Mouse (Mus musculus): Measurements from ENCODE around the gene Mxra8.

Gene Mxra8

DNA sequence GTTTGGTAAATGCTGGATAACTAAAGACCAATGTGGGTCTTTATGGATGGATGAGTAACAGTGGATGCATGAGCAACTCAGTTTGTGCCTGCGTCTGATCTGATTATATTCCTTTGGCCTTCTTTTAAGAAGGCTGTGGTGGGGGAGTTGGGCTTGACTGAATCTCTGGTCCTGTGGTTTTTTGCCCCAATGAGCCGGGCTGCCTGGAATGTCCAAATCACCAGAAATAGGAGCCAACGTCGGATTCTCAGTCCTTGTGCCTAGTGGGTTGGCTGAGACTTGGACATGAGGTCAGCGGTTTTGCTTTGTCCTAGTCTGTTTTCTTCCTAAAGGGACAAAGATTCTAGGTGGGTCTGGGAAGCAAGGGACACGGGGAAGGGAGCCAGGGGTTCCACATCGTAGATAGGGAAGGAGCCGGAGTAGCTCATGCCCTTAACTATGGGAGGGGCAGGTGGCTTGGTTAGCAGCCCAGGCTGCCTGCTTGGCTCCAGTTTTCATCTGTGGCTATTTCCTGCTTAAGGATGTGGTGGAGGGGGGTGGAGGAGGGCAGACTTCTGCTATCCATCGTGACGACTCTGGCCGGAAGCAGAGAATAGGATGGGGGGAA lies 2.0 kb upstream of the Mxra8 start:
- DNase-seq (ENCODE audit: low spot score in 2 of 2) = no peak

DNA sequence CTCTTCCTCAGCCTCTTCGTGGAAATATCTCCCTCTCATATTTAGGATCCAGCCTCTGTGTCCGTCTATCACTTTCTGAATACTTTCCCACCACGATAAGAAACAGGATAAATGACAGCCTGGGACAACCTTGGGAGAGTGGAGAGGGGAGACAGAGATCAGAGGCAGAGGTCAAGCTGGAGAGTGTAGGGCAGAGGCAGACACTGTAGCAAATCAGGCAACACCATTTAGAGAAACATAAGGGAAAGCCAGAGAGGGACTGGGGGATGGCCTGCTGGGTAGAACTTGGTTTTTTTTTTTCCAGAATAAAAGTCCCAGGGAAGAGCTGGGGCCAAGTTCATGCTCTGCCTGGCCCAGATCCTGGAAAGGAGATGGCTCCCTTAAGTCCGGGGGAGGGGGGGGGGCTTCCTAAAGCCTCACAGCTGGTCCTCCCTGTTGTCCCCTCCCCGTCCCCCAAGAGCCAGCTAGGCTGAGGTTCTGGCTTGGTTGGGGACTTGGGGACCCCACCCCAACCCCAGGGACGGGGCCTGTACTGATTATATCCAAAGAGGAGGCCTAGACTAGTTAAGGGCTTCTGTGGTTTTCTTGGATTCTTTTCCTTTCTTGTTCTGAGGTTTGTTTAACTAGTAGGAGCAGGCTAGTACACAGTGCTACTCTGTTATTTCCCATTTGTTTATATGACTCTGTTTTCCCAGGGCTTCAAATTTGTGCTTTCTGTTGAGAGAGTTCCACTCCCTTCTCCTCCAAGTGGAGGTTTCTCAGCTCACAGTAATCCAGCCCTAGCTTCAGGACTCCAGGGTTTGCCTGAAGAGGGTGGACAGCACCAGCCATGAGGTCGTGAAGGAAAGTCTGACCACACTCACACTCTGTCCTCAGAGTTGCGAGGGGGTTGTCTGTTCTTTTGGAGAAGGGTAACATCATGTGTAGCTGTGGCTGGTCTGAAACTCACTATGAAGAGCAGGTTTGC lies 1.0 kb upstream of the Mxra8 start:
- no peak for DNase-seq (ENCODE audit: low spot score in 2 of 2)

GRCm38 (mm10) chr4:155840076-155841002 lies 859 bp downstream of the Mxra8 start:
- DNase-seq (ENCODE audit: low spot score in 2 of 2) = peak; percentile 13 to 38

- DNase-seq (ENCODE audit: low spot score in 2 of 2) = peak in 1 of 2 experiments; percentile 69
These were observed 1.5 kb downstream of the Mxra8 start for GRCm38 (mm10) chr4:155841003-155841454.

GRCm38 (mm10) chr4:155841651-155842270 lies 2.3 kb downstream of the Mxra8 start:
- no peak for DNase-seq (ENCODE audit: low spot score in 2 of 2)

GRCm38 (mm10) chr4:155843231-155843630 lies 3.8 kb downstream of the Mxra8 start:
- no peak for DNase-seq (ENCODE audit: low spot score in 2 of 2)

DNA sequence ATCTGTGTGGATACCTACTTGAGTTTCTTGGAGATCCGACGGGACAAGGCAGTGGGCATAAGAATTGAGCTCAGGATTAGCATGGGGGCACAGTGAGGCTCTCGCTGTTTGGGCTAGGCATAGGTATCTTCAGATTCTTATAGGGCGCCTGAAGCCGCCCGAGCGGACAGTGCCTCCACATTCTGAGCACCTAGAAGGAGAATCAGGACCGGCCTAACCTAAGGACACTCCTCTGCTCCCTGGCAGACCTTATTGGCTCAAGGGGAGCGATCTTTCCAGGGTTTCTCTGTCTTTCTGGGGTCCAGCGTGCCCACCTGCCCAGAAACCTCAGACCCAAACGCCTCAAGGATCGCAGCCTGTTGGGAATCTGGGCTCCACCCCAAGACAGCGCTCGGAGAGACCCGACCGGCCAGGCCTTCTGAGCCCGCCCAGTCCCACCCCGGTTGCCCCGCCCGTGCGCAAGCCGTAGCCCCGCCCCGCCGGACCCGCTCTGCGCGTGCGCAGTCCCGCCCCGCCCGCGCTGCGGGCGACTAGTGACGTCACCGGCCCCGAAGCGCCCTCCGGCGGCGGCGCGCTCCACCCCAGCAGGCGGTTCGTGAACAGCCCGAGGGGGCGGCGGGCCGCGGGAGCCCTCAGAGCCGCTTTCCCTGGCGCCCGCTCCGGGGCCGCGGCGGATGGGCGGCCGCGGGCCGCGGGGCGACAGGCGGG lies 7.5 kb downstream of the Mxra8 start, which contains the start of gene Dvl1:
TSS of gene Dvl1 (plus strand) at position 532 of the 708 bp plus-strand sequence.
- peak; percentile 97 to 99 for DNase-seq (ENCODE audit: low spot score in 2 of 2)

DNA sequence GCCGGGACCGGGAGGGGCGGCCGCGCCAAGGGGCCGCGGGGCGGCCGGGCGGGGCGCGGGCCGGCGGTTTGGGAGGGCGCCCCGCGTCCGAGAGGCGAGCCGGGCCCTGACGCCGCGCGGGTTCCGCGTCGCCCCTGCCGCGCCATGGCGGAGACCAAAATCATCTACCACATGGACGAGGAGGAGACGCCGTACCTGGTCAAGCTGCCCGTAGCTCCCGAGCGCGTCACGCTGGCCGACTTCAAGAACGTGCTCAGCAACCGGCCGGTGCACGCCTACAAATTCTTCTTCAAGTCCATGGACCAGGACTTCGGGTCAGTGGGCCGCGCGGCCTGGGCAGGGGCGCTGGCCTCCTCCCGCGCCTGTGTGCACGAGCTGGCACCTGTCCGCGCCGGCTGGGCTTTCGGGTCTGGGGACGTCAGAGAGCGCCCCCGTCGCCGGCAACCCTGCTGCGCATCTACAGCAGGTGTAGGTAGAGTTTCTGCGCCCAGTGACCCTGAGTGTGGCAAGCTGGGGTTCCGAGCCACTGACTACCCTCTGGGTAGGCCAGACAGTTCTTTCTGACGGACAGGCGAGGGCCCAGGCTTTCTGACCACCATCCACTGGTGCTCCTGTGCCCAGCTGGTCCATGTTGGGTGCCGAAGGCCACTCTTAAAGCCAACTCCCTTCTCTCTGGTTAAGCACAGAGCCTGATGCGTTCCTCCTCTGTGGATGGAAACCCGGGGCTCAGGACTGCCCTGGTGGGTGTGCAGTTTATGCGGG lies 8.3 kb downstream of the Mxra8 start:
- peak in 1 of 2 experiments; percentile 63 for DNase-seq (ENCODE audit: low spot score in 2 of 2)

GRCm38 (mm10) chr4:155848434-155849095 lies 9.1 kb downstream of the Mxra8 start:
- peak in 1 of 2 experiments; percentile 26 for DNase-seq (ENCODE audit: low spot score in 2 of 2)

DNA sequence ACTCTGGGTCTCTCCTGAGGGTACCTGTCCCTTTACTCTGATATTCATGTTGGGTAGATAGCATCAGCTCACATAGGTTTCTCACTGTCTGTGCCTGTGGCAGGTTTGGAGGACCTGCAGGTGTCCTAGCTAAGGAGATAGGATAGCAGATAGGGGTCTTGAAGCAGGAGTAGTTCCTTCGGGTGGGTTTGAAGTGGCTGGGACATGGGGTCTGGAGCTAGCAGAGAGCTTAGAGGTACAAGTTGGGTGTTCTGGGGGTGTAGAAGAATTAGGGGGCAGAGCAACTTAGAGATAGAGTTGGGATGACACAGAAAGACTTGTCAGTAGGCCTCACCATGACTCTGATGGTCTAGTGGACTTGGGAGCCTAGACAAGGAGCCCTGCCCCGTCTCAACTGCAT lies 9.9 kb downstream of the Mxra8 start:
- no peak for DNase-seq (ENCODE audit: low spot score in 2 of 2)

DNA sequence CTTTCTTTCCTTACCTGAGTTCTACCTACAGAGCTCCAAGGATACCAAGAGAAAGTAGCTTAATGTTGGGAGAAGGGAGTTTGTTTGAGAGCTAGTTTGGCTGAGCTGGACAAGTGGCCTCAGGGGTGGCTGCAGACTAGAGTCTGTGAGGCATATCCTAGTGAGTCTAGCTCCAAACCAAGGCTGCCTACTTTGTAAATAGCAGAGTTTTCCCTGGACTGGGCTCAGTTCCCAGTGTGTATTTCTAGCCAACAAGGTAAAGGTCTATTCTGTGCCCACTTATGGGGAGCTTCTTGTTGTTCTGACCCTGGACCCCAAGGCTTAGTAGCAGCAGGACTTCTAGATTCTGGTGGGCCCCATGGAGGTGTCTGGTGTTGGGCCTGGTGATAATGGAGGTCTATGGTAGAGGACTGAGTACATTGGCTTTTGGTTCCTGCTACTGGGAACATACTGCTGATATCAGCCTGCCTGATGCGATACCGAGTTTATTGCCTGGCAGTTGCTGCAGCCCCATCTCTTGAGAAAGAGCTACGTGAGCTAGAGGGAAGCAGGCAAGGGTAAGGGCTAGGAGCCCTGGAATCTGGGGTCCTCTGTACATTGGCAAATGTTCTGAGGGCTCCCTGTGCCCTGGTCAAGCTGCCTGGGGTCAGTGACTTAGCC lies 10.4 kb downstream of the Mxra8 start:
- no peak for DNase-seq (ENCODE audit: low spot score in 2 of 2)

DNA sequence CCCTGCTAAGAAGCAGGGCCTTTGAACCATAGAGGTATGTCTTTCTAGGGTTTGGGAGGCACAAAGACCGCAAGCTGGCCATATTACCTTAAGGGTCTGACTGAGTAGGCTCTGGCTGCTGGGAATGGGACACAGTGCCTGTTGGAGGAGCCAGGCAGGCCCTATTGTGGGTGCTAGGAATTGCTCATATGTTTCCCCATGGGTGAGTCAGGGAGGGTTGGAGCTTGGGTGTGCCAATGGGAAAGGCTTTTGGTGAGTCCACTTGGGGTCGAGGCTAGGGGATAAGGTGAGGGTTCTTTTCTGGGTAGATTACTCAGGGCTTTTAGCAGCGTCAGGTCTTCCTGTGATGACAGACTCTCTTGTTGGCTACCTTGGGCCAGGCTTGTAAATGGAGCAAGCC lies 11.9 kb downstream of the Mxra8 start:
- no peak for DNase-seq (ENCODE audit: low spot score in 2 of 2)

DNA sequence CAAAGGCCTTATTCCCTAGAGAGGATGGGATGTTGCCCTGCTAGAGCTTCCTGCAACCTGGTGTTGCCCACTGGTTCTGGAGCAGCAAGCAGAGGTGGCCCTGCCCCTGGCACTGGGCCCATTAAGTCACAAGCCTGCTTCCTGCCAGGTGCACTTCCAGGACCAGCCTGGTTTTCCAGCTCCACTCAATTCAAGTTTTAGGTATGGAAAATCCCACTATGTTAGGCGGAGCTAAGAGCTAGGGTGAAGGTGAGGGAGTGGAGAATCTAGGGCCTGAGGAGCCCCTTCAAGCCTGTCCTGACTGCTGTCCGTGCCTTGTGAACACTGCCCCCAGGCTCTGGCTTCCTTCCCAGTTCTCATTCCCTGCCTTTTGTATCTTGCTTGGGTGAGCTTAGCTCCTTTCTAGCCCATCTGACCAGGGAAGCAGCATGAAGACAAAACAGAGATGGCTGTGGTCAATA lies 12.5 kb downstream of the Mxra8 start:
- DNase-seq (ENCODE audit: low spot score in 2 of 2) = no peak

DNA sequence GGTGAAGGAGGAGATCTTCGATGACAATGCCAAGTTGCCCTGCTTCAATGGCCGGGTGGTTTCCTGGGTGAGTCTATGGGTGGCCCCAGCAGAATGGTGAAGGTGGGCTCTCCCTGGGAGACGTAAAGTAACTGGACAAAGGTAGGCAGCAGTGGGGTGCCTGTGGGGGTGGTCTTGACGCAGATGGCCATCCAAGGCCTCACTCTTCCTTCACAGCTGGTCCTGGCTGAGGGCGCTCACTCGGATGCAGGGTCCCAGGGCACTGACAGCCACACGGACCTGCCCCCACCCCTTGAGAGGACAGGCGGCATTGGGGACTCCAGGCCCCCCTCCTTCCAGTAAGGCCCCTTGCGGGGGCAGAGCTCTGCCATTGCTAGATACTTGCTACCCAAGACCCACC lies 13.9 kb downstream of the Mxra8 start:
- no peak for DNase-seq (ENCODE audit: low spot score in 2 of 2)

GRCm38 (mm10) chr4:155854991-155855390 lies 15.5 kb downstream of the Mxra8 start:
- DNase-seq (ENCODE audit: low spot score in 2 of 2) = no peak

DNA sequence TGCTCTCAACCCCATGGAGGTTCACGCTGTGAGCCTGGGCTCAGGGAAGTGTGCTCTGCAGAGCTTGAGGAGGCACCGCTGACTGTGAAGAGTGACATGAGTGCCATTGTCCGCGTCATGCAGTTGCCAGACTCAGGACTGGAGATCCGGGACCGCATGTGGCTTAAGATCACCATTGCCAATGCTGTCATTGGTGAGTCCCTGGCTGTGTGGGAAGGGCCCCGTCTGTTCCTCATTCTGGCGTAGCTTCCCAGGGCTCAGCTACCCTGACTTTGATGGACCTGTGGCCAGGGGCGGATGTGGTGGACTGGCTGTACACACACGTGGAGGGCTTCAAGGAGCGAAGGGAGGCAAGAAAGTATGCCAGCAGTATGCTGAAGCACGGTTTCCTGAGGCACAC lies 16.6 kb downstream of the Mxra8 start:
- peak in 1 of 2 experiments; percentile 18 for DNase-seq (ENCODE audit: low spot score in 2 of 2)

GRCm38 (mm10) chr4:155856881-155857280 lies 17.4 kb downstream of the Mxra8 start:
- DNase-seq (ENCODE audit: low spot score in 2 of 2) = no peak

GRCm38 (mm10) chr4:155859318-155859717 lies 19.8 kb downstream of the Mxra8 start:
- DNase-seq (ENCODE audit: low spot score in 2 of 2) = peak in 1 of 2 experiments; percentile 58

- peak in 1 of 2 experiments; percentile 16 for DNase-seq (ENCODE audit: low spot score in 2 of 2)
These were observed 22.3 kb downstream of the Mxra8 start for GRCm38 (mm10) chr4:155861787-155862186.

Measured in spleen, postnatal 10 days (tissue).